Mouse (Mus musculus) forebrain, embryonic 13.5 days (tissue): ENCODE results near the gene Nhs. TPM values are rescaled to one million over a fixed set of nuclear protein-coding genes. Genes with fewer than 3 reads are reported as not detected.

Source experiments
- ATAC-seq: fragments of 200-750 bp; cut with Nextera tagmentation; 2 replicates; pipeline ENCODE4 v1.8.0; 2017
- H3K27ac ChIP-seq: fragments of 300-500 bp; sonication (generic); 2 replicates; pipeline ENCODE4 v1.5.1; 2015; ENCODE audit warnings: inconsistent platforms, mild to moderate bottlenecking, moderate library complexity
- H3K27me3 ChIP-seq: fragments of 300-500 bp; sonication (generic); 2 replicates; pipeline ENCODE4 v1.6.1; 2015; ENCODE audit warnings: mild to moderate bottlenecking, inconsistent platforms
- H3K36me3 ChIP-seq: fragments of 300-500 bp; sonication (generic); 2 replicates; pipeline ENCODE4 v1.6.1; 2015; ENCODE audit warnings: mild to moderate bottlenecking, inconsistent platforms; ENCODE audit not compliant: poor library complexity, severe bottlenecking
- H3K4me1 ChIP-seq: fragments of 300-500 bp; sonication (generic); 2 replicates; pipeline ENCODE4 v1.6.1; 2015; ENCODE audit warnings: inconsistent platforms
- H3K4me2 ChIP-seq: fragments of 300-500 bp; sonication (generic); 2 replicates; pipeline ENCODE4 v1.6.1; 2015; ENCODE audit warnings: inconsistent platforms, mild to moderate bottlenecking, moderate library complexity
- H3K4me3 ChIP-seq: fragments of 300-500 bp; sonication (generic); 2 replicates; pipeline ENCODE4 v1.5.1; 2015; ENCODE audit warnings: mild to moderate bottlenecking, inconsistent platforms
- H3K9ac ChIP-seq: fragments of 300-500 bp; sonication (generic); 2 replicates; pipeline ENCODE4 v1.6.1; 2015; ENCODE audit warnings: mild to moderate bottlenecking, inconsistent platforms
- H3K9me3 ChIP-seq: fragments of 300-500 bp; sonication (generic); replicated peaks from 2 replicates; pipeline ENCODE4 v1.6.1; 2016; ENCODE audit warnings: inconsistent platforms
- WGBS: fragments of 180-500 bp; shearing (Covaris S2); methylation state at CpG from one replicate; pipeline ENCODE4 v1.1.7; 2015; 5-methylcytosine and 5-hydroxymethylcytosine counted together
- polyA plus RNA-seq: library from polyadenylated mRNA; unstranded; fragments of >200 nt; fragmentation: Nextera tagmentation; extraction: Ambion mirVana; gene quantifications from 2 replicates; pipeline ENCODE4 v1.2.1, GENCODE M21; 2015

The Nhs gene
- polyA plus RNA-seq, 1 experiment from 2014 or later, result 2.1 TPM

DNA sequence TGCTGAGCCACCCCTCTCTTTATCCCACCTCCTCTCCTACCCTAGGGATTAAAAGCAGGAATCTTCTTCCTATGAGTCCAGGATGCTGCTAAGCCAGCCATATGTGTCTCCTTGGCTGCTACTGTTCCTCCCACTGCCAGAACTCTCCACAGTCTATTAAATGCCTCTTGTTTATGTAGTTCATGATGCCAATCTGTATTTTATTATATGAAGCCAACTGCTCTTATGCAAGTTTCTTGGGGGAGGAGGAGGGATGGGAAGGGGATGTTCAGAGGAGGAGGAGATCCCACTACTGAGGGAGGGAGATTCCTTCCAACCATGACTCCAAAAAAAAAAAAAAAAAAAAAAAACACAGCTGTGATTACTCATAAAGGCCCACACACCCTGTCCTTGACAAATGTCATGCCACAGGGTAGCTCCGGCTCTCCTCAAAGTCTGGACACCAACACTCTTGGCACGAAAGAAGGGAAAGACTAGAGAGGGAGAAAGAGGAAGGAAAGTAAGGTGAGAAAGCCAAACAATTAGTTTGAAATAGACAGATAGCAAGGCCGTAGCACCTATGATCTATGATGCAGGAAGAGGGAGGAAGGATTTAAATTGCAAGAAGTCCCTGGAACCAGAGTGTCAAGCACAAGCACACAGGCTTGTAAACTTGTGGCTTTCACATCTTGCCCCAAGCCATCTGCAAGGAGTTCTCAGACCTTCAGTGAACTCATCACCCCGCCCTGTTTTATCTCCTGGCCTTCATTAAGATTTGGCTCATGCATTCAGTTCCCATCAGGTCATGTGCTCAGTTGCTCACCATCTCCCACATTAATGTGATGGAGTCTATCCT lies 74.3 kb downstream of the Nhs start:
- no peak; the same call in none of the 2 replicates for ATAC-seq
- Histone ChIP-seq H3K9ac (no peak overlapping the region), H3K4me3 (no peak overlapping the region), H3K9me3 (no peaks in the 10 kb centered on the region), H3K36me3 (no peaks in the 10 kb centered on the region), H3K4me2 (no peak overlapping the region), H3K27me3 (peaks cover 9% of the 10 kb centered on the region; the same call in 1 of the 2 replicates), H3K4me1 (peaks cover 18% of the 10 kb centered on the region), H3K27ac (no peak overlapping the region)
- WGBS, result 80% methylated on average over 4 of the region's 4 CpGs

DNA sequence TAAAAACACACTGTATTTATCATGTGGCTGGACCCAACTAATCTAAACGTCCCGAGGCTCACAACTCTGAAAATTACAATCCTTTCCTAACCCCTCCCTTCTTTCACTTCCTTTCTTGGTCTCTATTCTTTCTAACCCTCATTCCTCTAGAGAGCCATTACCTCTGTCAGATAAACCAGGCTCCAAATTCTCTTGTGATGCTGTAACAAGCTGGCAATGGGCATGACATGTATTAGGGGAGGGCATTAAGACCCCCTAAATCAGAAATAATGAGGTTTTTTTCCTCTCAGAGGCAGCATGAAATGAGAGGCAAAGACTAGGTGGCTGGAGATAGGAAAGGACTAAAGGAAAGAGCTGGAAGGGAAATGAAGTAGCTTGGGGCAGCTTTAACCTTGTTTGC lies 96.4 kb downstream of the Nhs start:
- H3K4me1 ChIP-seq, result no peaks in the 10 kb centered on the region
- WGBS, result 53% methylated on average over 2 of the region's 2 CpGs
- no peak overlapping the region for H3K9ac ChIP-seq
- ATAC-seq, result peak; percentile 43; the same call in 1 of the 2 replicates
- no peaks in the 10 kb centered on the region for H3K36me3 ChIP-seq
- H3K9me3 ChIP-seq, result no peaks in the 10 kb centered on the region
- peaks cover 3% of the 10 kb centered on the region; the same call in 1 of the 2 replicates for H3K27me3 ChIP-seq
- no peak overlapping the region for H3K27ac ChIP-seq
- no peak overlapping the region for H3K4me2 ChIP-seq
- no peak overlapping the region for H3K4me3 ChIP-seq

DNA sequence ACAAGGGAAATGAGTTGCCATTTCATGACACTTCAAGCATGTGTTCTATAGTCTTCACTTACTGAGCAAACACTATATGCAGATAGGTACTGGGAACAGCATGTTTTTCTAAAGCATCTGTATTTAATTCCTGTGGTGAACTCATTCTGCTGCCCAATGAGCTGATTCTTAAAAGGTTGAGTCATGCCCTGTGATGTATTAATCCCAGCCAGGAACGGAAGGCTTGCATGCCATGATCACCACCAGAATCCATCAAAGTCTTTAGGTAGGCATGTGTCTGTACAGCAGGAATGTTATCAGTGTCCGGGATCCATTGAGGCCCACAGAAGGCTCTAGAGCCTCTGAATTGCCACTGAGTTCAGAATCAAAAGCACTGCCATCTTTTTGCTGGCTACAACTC lies 103.9 kb downstream of the Nhs start:
- Histone ChIP-seq H3K9ac (no peak overlapping the region), H3K36me3 (no peaks in the 10 kb centered on the region), H3K27me3 (peaks cover 9% of the 10 kb centered on the region; the same call in 1 of the 2 replicates), H3K9me3 (no peaks in the 10 kb centered on the region), H3K27ac (no peak overlapping the region), H3K4me3 (no peak overlapping the region), H3K4me1 (no peaks in the 10 kb centered on the region), H3K4me2 (no peak overlapping the region)
- 84% methylated on average over 2 of the region's 2 CpGs for WGBS
- no peak for ATAC-seq

DNA sequence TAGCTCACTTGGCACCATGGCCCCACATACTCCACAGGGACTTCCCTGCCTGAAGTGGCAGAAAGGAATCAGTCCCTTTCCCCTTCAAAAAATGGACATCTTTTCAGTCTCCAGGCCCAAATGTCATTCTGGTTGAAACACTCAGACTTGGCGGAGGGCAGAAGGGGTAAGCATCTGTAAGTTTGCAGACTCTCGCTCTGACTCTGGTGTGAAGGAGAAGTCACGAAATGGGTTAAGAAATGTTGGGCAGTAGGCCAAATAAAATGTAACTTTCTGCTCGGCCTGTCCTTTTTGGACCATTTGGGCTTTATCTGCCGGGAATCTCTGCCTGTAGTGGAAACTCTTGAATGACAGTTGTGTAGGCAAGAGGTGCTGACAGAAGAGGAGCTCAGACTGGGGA lies 106.0 kb downstream of the Nhs start:
- Histone ChIP-seq H3K9me3 (no peaks in the 10 kb centered on the region), H3K9ac (no peak overlapping the region), H3K27me3 (peaks cover 9% of the 10 kb centered on the region; the same call in 1 of the 2 replicates), H3K4me3 (no peak overlapping the region), H3K4me2 (no peak overlapping the region), H3K4me1 (no peaks in the 10 kb centered on the region), H3K27ac (no peak overlapping the region), H3K36me3 (no peaks in the 10 kb centered on the region)
- no peak for ATAC-seq
- 78% methylated on average over 5 of the region's 5 CpGs for WGBS

DNA sequence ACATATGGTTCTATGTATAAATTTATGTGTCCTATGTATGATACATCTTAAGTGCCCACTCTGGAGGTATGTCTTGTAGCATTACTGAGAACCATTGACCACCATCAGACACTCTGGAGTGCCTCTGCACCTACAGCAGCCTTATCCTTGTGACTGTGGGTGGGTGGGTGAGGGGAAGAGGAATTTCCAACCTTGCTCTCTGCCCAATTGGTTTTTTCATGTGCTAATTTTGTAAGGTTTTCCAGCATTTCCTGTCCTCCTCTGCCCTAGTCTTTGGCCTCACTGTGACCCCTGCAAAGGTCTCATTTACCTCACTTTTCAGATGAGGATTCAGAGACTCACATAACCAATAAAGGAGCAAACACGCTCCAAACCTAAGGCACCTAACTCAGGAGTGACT lies 107.0 kb downstream of the Nhs start:
- 78% methylated on average over 1 of the region's 1 CpGs for WGBS
- Histone ChIP-seq H3K27me3 (peaks cover 9% of the 10 kb centered on the region; the same call in 1 of the 2 replicates), H3K36me3 (no peaks in the 10 kb centered on the region), H3K9ac (no peak overlapping the region), H3K4me1 (no peaks in the 10 kb centered on the region), H3K27ac (no peak overlapping the region), H3K9me3 (no peaks in the 10 kb centered on the region), H3K4me3 (no peak overlapping the region), H3K4me2 (no peak overlapping the region)
- no peak for ATAC-seq

DNA sequence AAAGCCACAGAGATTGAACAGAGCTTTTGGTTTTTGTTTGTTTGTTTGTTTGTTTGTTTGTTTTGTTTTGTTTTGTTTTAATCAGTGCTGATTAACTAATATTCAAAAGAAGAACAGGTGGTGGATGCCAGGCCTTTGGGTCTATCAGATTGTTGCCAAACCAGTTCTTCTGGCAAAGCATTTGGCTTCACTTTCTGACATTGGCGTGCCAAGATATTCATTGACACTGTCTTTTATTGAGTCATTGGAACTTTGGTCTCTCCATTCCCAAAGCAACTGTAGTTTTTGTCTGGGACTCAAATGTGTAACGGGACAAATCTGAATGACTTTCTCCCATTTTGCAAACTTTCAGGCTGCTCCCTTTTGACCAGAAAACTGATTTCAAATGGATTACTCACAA lies 109.9 kb downstream of the Nhs start:
- H3K27me3 ChIP-seq, result peaks cover 13% of the 10 kb centered on the region; the same call in 1 of the 2 replicates

DNA sequence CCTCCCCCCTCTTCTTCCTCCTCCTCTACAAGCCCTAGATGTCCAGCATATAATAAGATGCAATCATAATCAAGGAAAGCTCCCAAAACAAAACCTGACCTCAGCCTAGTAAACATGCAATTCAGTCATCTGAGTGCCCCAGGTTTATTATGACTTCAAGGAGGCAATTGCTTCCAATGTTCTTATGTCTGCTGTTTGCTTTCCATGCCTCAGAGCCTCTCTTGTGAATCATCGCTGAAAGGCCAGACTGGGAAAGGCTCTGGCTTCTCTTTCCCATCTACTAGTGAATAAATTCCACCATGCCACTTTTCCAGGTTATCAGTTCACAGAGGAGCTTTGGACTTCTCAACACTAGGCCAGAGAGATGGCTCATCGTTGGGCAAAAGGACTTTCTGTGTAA lies 114.0 kb downstream of the Nhs start:
- Histone ChIP-seq H3K27me3 (peaks cover 8% of the 10 kb centered on the region; the same call in 1 of the 2 replicates), H3K9me3 (no peaks in the 10 kb centered on the region), H3K9ac (no peak overlapping the region), H3K4me3 (no peak overlapping the region), H3K36me3 (no peaks in the 10 kb centered on the region), H3K27ac (no peak overlapping the region), H3K4me1 (no peaks in the 10 kb centered on the region), H3K4me2 (no peak overlapping the region)
- no peak for ATAC-seq
- 91% methylated on average over 2 of the region's 2 CpGs for WGBS

More for the DNA sequence above, 109.9 kb downstream of the Nhs start:
- Histone ChIP-seq H3K4me1 (no peaks in the 10 kb centered on the region), H3K4me2 (no peak overlapping the region), H3K27ac (no peak overlapping the region), H3K9ac (no peak overlapping the region), H3K9me3 (no peaks in the 10 kb centered on the region), H3K36me3 (no peaks in the 10 kb centered on the region), H3K4me3 (no peak overlapping the region)
- ATAC-seq, result no peak
- 75% methylated on average over 2 of the region's 2 CpGs for WGBS

DNA sequence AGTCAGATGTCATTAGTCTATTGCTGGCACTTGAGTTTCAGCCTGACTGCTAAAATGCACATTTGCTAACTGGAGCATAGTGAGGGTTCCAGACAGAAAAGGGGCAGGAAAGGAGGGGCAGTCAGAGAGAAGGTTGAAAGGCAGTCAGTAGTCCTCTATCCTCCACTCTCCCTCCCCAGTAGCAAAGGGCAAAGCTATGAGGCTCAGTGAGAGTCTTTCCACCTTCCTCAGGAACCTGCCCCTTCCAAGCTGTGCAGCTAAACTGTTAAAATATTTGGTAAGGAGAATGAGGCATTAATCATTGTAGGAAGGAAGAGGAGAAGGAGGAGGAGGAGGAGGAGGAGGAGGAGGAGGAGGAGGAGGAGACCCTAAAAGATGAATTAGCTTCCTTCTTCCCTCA lies 115.4 kb downstream of the Nhs start:
- 0 out of 2 replicates have a peak, but pooled peaks cover 8% of the 10 kb centered on the region for H3K27me3 ChIP-seq
- H3K4me3 ChIP-seq, result no peak overlapping the region
- H3K9me3 ChIP-seq, result no peaks in the 10 kb centered on the region
- no peak overlapping the region for H3K9ac ChIP-seq
- no peaks in the 10 kb centered on the region for H3K4me1 ChIP-seq
- no peaks in the 10 kb centered on the region for H3K36me3 ChIP-seq
- no peak for ATAC-seq
- no peak overlapping the region for H3K27ac ChIP-seq
- no peak overlapping the region for H3K4me2 ChIP-seq

DNA sequence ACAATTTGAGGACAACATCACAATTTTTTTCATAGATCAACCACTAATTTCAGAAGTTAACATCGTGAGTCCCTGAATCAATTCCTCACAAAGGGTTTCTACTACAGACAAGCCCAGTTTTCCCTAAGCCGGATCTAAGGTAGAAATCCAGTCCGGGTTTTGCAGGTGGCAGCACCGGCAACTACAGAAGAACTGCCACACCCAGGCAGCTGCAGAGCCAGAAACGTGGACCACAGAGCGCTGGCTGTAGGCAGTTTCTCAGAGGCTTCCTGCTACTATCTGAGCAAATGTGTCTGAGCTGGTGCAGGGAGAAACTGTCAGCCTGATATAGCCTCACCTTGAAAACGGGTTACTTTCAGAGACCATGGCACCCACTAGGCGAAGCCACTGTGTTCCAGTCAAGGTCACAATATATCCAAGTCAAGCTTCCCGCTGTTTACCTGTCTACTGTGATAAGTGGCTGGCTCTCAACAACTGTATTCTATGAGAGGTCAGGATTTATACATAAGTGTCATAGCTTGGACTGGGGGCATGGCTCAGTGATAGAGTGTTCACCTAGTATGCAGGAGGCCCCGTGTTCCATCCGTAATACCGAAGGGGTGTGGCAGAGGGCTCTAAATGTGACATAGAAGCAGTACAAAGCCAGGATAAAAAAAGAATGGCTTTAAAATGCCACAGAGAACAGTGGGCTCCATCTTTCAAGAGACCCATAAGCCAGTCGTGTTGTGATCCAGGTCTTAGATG lies 134.1 kb downstream of the Nhs start:
- Histone ChIP-seq H3K4me3 (no peak overlapping the region), H3K9ac (no peak overlapping the region), H3K27ac (no peak overlapping the region), H3K27me3 (peaks cover 33% of the 10 kb centered on the region), H3K36me3 (no peaks in the 10 kb centered on the region), H3K4me2 (peak overlapping the region; percentile 27; the same call in 1 of the 2 replicates), H3K4me1 (0 out of 2 replicates have a peak, but pooled peaks cover 5% of the 10 kb centered on the region), H3K9me3 (no peaks in the 10 kb centered on the region)
- no peak; the same call in 1 of the 2 replicates for ATAC-seq
- WGBS, result 43% methylated on average over 13 of the region's 13 CpGs

DNA sequence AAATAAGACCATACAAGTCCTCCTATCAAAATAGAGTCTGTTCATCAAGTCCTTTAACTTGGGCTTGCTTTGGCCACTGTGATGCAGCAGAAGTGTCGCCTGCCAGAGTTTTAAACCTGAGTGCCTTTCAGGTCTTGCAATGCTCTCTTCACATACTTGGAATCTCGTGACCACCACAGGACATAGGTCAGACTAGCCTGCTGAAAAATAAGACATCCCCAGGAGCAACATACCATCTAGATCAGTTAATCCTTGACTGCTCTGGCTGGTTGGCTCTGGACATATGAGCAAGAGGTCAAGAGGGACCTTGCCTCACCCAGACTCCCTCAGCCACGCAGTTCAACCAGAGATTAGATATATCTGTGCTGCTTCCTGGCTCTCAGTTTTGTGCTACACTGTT lies 137.8 kb downstream of the Nhs start:
- no peak overlapping the region for H3K9ac ChIP-seq
- WGBS, result 80% methylated on average over 3 of the region's 3 CpGs
- H3K4me3 ChIP-seq, result no peak overlapping the region
- no peak overlapping the region for H3K4me2 ChIP-seq
- peaks cover 23% of the 10 kb centered on the region for H3K27me3 ChIP-seq
- peaks cover 16% of the 10 kb centered on the region; the same call in 1 of the 2 replicates for H3K4me1 ChIP-seq
- no peaks in the 10 kb centered on the region for H3K36me3 ChIP-seq
- H3K9me3 ChIP-seq, result no peaks in the 10 kb centered on the region
- no peak for ATAC-seq
- H3K27ac ChIP-seq, result no peak overlapping the region

DNA sequence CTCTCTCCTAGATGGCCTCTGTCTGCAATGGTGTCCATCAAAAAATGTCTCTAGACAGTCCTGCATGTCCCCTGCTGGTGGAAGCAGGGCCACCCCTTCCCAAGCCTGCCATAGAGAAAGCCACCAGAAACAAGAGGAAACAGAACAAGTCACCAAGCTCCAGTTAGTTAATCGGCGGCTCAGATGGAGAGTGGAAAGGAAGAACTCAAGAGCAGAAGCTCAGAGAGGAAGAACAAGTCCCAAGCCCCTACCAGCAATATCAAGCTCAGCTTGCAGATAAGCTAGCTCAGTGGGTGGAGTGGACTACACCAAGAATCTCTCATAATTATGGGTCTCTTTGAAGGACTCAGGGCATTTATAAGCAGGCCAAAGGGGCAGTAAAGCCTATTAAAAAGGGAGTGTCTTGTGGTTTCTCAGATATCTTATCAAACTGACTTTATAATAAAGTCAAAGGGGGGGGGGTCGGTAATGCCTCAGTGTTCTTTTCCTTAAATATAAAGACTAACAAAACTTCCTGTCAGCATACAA lies 139.4 kb downstream of the Nhs start:
- H3K9me3 ChIP-seq, result no peaks in the 10 kb centered on the region
- no peaks in the 10 kb centered on the region for H3K36me3 ChIP-seq
- no peak overlapping the region for H3K27ac ChIP-seq
- 75% methylated on average over 3 of the region's 3 CpGs for WGBS
- no peak overlapping the region for H3K4me3 ChIP-seq
- no peak overlapping the region for H3K9ac ChIP-seq
- H3K27me3 ChIP-seq, result peaks cover 23% of the 10 kb centered on the region
- no peak for ATAC-seq
- H3K4me2 ChIP-seq, result no peak overlapping the region
- peaks cover 10% of the 10 kb centered on the region; the same call in 1 of the 2 replicates for H3K4me1 ChIP-seq

DNA sequence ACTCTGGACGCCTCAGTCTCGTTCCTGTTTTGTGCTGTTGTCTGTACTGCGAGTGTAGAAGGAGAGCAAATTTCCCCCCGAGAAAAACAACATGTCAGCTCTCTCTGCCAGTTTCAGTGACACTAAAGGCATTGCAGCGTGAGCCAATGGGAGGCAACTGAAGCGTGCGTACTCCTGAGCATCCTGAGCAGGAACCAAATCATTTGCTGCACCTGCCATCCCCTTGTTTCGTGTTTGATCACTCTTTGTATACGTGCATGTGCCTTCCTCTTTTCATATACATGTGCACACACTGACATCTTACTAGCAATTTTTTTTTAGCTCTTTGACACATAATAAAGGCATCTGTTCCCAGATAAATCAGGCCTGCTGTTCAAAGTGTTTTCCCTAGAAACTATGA lies 142.1 kb downstream of the Nhs start:
- peak overlapping the region; percentile 29 for H3K4me2 ChIP-seq
- ATAC-seq, result peak; percentile 70
- 33% methylated on average over 9 of the region's 9 CpGs for WGBS
- H3K9me3 ChIP-seq, result no peaks in the 10 kb centered on the region
- no peak overlapping the region for H3K9ac ChIP-seq
- H3K4me3 ChIP-seq, result no peak overlapping the region
- H3K27me3 ChIP-seq, result peaks cover 20% of the 10 kb centered on the region; the same call in 1 of the 2 replicates
- H3K27ac ChIP-seq, result 0 out of 2 replicates have a peak overlapping the region, but pooled peaks have one; percentile 3
- peaks cover 10% of the 10 kb centered on the region; the same call in 1 of the 2 replicates for H3K4me1 ChIP-seq
- no peaks in the 10 kb centered on the region for H3K36me3 ChIP-seq
